Mouse (Mus musculus) urinary bladder, adult 2 months (tissue): Measurements from ENCODE around the gene Ikzf4. TPM values are rescaled to one million over a fixed set of nuclear protein-coding genes. Genes with fewer than 3 reads are reported as not detected.

Source experiments
- DNase-seq: peaks from one replicate; pipeline ENCODE4 v3.0.0; 2022; ENCODE audit warnings: low spot score
- polyA plus RNA-seq: library from polyadenylated mRNA; depleted of rRNA; stranded (reverse); fragments of >200 nt; gene quantifications from 2 replicates; pipeline ENCODE4 v1.2.3, GENCODE M21; 2012; rRNA removed

The Ikzf4 gene
- polyA plus RNA-seq, 1 experiment = 1.4 TPM

- DNase-seq = peak; percentile 40
These were observed 33.2 kb downstream of the Ikzf4 start for GRCm38 (mm10) chr10:128612433-128613153.

GRCm38 (mm10) chr10:128606483-128606882 lies 39.3 kb downstream of the Ikzf4 start:
- no peak for DNase-seq

GRCm38 (mm10) chr10:128602470-128603128 lies 43.2 kb downstream of the Ikzf4 start:
- DNase-seq = no peak

GRCm38 (mm10) chr10:128601499-128601898 lies 44.3 kb downstream of the Ikzf4 start:
- no peak for DNase-seq

- DNase-seq = no peak
These were observed 47.3 kb downstream of the Ikzf4 start for GRCm38 (mm10) chr10:128598476-128598875.

- no peak for DNase-seq
These were observed 53.0 kb downstream of the Ikzf4 start for GRCm38 (mm10) chr10:128592797-128593196.

- DNase-seq = no peak
These were observed 54.4 kb downstream of the Ikzf4 start for GRCm38 (mm10) chr10:128591436-128591835.

- peak; percentile 49 for DNase-seq
These were observed 55.5 kb downstream of the Ikzf4 start for GRCm38 (mm10) chr10:128590193-128590690.

- peak; percentile 82 for DNase-seq
These were observed 56.2 kb downstream of the Ikzf4 start, which contains the start of gene Erbb3 for GRCm38 (mm10) chr10:128589464-128590192. TSS of gene Erbb3 (minus strand) at chr10:128589652.

GRCm38 (mm10) chr10:128588775-128589463 lies 56.9 kb downstream of the Ikzf4 start:
- no peak for DNase-seq

- no peak for DNase-seq
These were observed 57.7 kb downstream of the Ikzf4 start for GRCm38 (mm10) chr10:128588136-128588535.

- no peak for DNase-seq
These were observed 58.1 kb downstream of the Ikzf4 start for GRCm38 (mm10) chr10:128587697-128588096.

- DNase-seq = no peak
These were observed 58.7 kb downstream of the Ikzf4 start for GRCm38 (mm10) chr10:128587120-128587519.

GRCm38 (mm10) chr10:128586546-128586945 lies 59.2 kb downstream of the Ikzf4 start:
- no peak for DNase-seq

- no peak for DNase-seq
These were observed 61.4 kb downstream of the Ikzf4 start for GRCm38 (mm10) chr10:128584386-128584785.

GRCm38 (mm10) chr10:128583644-128584043 lies 62.1 kb downstream of the Ikzf4 start:
- DNase-seq = no peak

Other genes with a start within 250 kb of the Ikzf4 start
- not detected in 2 replicates for gene Slc39a5, start 244.8 kb downstream of the Ikzf4 start, polyA plus RNA-seq
- gene Nabp2, start 234.5 kb downstream of the Ikzf4 start, polyA plus RNA-seq = 47.2 and 50.1 TPM in 2 replicates
- gene Rnf41, start 234.3 kb downstream of the Ikzf4 start, polyA plus RNA-seq = 25.4 and 25.5 TPM in 2 replicates
- 91.5 and 97.0 TPM in 2 replicates for gene Smarcc2, start 186.7 kb downstream of the Ikzf4 start, polyA plus RNA-seq
- 10,835 and 11,320 TPM in 2 replicates for gene Myl6, start 151.8 kb downstream of the Ikzf4 start, polyA plus RNA-seq
- 3.0 and 3.3 TPM in 2 replicates for gene Myl6b, start 147.3 kb downstream of the Ikzf4 start, polyA plus RNA-seq
- gene Esyt1, start 120.1 kb downstream of the Ikzf4 start, polyA plus RNA-seq = 56.9 and 61.6 TPM in 2 replicates
- 12.5 TPM in 2 replicates for gene Zc3h10, start 98.2 kb downstream of the Ikzf4 start, polyA plus RNA-seq
- 2,645 and 3,313 TPM in 2 replicates for gene Rpl41, start 96.7 kb downstream of the Ikzf4 start, polyA plus RNA-seq
- 74.1 and 75.9 TPM in 2 replicates for gene Pa2g4, start 80.0 kb downstream of the Ikzf4 start, polyA plus RNA-seq
- gene Erbb3, start 56.3 kb downstream of the Ikzf4 start, polyA plus RNA-seq = 25.1 and 27.0 TPM in 2 replicates
- gene Rps26, start 19.2 kb downstream of the Ikzf4 start, polyA plus RNA-seq = 1,064 and 1,154 TPM in 2 replicates
- gene Suox, start 28.1 kb upstream of the Ikzf4 start, polyA plus RNA-seq = 19.2 and 21.0 TPM in 2 replicates
- gene Rab5b, start 50.3 kb upstream of the Ikzf4 start, polyA plus RNA-seq = 101 and 107 TPM in 2 replicates
- gene Pmel, start 58.2 kb upstream of the Ikzf4 start, polyA plus RNA-seq = 0.72 and 0.95 TPM in 2 replicates
- 23.6 and 32.4 TPM in 2 replicates for gene Cdk2, start 59.0 kb upstream of the Ikzf4 start, polyA plus RNA-seq
- 65.5 and 71.0 TPM in 2 replicates for gene Dgka, start 98.9 kb upstream of the Ikzf4 start, polyA plus RNA-seq
- 32.9 and 36.9 TPM in 2 replicates for gene Pym1, start 101.9 kb upstream of the Ikzf4 start, polyA plus RNA-seq
- 19.8 and 22.1 TPM in 2 replicates for gene Mmp19, start 144.9 kb upstream of the Ikzf4 start, polyA plus RNA-seq
- gene Dnajc14, start 158.1 kb upstream of the Ikzf4 start, polyA plus RNA-seq = 19.0 and 31.0 TPM in 2 replicates
- gene Tmem198b, start 158.4 kb upstream of the Ikzf4 start, polyA plus RNA-seq = 32.2 and 41.0 TPM in 2 replicates
- 78.5 and 79.8 TPM in 2 replicates for gene Sarnp, start 171.3 kb upstream of the Ikzf4 start, polyA plus RNA-seq
- 50.2 and 65.7 TPM in 2 replicates for gene Ormdl2, start 175.7 kb upstream of the Ikzf4 start, polyA plus RNA-seq
- gene Gdf11, start 245.7 kb upstream of the Ikzf4 start, polyA plus RNA-seq = 1.7 and 2.3 TPM in 2 replicates